Mouse (Mus musculus) frontal cortex, adult 2 months (tissue): ENCODE results near the gene Maff. TPM values are rescaled to one million over a fixed set of nuclear protein-coding genes. Genes with fewer than 3 reads are reported as not detected.

Experiments
- DNase-seq, 2 experiments: peaks; one replicate each; pipeline ENCODE4 v3.0.0; 2022; ENCODE audit warnings: low spot score in 1 of 2; ENCODE audit errors: extremely low spot score in 1 of 2
- polyA plus RNA-seq: library from polyadenylated mRNA; depleted of rRNA; stranded (reverse); fragments of >200 nt; gene quantifications from 2 replicates; pipeline ENCODE4 v1.2.3, GENCODE M21; 2012; rRNA removed

Gene Maff
- polyA plus RNA-seq, 1 experiment = 0.62 TPM

- DNase-seq = peak in 1 of 2 experiments; percentile 62
Observed at GRCm38 (mm10) chr15:79391447-79392093, 45.1 kb downstream of the Maff start.

DNA sequence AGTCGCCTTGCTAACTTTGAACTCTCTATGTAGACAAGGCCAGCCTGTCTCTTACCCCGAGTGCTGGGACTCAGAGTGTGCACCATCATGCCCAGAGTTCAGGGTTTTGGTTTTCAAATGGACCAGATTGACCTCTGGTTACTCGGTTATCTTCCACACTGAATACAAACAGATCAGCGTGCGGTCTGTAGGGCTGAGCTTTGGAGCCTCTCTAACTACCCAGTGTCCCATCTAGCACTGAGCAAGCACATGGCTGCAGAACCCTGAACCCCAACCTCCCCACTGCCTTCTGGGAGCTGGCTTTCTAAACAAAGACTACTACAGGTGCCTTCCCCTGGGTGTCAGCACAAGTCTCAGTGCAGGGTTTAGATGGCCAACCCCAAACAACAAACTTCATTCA lies 46.1 kb downstream of the Maff start:
- no peak for DNase-seq

GRCm38 (mm10) chr15:79393101-79393500 lies 46.7 kb downstream of the Maff start:
- no peak for DNase-seq

- no peak for DNase-seq
Observed at GRCm38 (mm10) chr15:79394842-79395241, 48.4 kb downstream of the Maff start.

- no peak for DNase-seq
Observed at GRCm38 (mm10) chr15:79395281-79395680, 48.9 kb downstream of the Maff start.

GRCm38 (mm10) chr15:79396736-79397135 lies 50.3 kb downstream of the Maff start:
- DNase-seq = no peak

- no peak for DNase-seq
Observed at GRCm38 (mm10) chr15:79399231-79400052, 53.0 kb downstream of the Maff start.

DNA sequence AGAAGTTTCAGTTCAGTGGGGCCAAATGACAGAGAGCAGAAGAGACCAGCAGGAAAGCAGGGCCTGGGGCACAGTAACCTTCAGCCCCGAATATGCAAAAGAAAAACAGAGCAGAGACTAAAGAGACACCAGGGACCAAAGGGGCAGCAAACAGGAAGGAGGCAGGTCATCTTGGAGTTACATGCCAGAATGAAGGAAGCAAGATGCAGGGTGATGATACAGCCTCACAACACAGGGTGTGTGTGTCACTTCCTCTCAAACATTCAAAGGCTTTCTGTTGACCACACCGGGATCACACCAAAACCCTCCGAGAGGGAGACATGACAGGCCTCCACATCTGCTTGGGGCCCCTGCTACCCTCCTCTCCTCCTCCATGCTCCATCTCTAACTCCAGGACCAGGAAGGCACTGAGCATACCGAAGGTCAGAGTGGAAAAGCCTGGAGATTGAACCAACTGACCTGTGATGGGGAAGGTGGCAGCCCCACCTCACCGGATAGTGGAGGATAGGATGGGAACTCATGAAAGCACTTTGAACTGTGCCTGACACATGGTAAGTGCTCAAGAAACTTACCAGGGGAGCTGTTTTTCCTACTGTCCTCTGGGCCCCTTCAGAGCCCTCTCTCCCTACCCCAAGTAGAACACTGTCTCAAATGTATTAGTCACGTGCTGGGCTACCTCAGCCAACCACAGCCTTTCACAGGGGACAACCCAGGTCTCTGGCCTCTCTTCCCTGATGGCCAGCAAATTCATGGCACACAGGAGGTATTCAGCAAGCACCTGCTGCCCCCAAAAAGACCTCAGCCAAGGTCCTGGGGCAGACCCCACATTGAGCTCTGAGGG lies 53.9 kb downstream of the Maff start:
- no peak for DNase-seq

DNA sequence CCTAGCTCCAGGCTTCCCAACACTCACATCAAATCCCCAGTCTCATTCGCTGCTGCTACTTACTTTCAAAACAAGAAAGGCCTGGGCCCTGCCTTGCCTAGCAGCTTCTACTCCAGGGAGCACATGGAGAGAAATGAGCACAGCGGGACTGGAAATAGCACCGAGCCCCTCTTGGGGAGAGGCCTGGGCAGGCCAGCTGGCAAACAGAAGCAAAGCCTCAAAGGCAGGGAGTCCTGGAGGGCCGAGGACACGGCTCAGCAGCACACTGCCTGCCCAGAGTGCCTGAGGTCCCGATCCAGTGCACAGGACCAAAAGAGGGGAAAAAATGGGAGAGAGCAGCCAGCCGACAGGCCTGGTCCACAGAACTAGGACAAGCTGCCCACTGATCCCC lies 54.5 kb downstream of the Maff start:
- DNase-seq = no peak

- no peak for DNase-seq
Observed at GRCm38 (mm10) chr15:79402176-79402575, 55.8 kb downstream of the Maff start.

DNA sequence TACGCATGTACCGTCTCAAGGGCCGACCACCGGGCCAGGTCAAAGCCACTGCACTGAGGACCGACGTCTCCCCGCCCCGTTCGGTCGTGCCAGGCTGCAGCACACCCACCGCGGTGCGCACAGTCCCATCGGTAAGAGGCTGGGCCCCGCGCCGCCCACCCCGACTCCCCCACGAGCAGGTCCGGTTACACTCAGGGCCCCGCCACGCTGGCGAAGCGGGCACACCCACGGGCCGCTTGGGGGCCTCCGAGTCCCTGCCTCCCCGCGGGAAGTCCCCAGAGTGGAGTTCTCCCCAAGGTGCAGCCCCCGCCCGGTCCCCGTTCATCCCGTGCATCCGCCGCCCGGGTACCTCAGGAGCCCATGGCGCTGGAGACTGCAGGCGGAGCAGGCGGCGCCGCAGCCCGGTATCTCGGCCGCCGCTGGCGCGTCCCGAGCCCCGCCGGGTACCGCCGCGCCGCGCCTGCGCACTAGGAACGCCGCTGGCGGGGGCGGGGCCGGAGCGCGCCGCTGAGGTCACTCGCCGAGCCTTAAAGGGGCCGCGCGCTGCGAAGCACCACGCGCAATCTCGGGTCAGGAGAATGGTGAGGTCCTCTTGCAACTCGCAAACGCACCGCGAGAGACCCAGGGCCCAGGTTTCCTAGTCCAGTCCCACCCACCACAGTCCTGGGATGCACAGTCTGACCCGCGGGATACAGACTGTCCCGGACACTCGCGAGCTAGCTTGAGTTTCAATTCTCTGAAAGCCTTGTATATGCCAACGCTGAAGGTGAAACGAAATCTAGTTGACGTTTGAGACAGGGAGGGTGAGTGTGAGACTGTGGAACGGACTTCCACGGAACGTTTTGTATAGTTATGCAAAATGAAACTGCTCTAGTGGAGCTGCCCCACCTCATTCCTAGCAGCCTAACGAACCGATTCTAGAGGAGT lies 56.7 kb downstream of the Maff start, which contains the start of gene Tmem184b:
TSS of gene Tmem184b (minus strand) at position 734 of the 927 bp plus-strand sequence.
- peak; percentile 57 to 87 for DNase-seq

GRCm38 (mm10) chr15:79403763-79404210 lies 57.4 kb downstream of the Maff start:
- DNase-seq = no peak

- no peak for DNase-seq
Observed at GRCm38 (mm10) chr15:79404277-79404676, 57.9 kb downstream of the Maff start.

DNA sequence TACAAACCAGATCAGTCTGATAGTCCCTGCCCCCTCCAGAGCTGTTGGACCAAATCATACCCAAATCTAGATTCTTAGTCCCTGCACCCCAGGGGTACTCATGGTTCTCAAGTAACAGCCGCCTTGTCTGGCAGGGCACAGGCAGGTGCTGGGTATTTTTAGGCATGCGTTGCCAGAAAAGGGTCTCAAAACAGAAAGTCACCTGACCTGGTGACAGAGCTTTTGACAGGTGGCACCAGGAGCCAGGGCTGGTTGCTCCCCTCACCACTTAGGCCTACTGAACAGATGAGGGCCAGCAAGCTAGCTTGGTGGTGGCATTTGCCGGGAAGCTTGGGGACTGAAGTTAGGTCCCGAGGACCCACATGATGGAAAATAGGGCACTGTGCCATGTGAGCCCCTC lies 60.1 kb downstream of the Maff start:
- no peak for DNase-seq

Other genes starting within 250 kb of the Maff start
- 22.2 and 23.8 TPM in 2 replicates for gene Micall1, start 237.7 kb upstream of the Maff start, polyA plus RNA-seq
- 159 and 176 TPM in 2 replicates for gene Polr2f, start 205.6 kb upstream of the Maff start, polyA plus RNA-seq
- 15.0 and 18.6 TPM in 2 replicates for gene 1700088E04Rik, start 205.4 kb upstream of the Maff start, polyA plus RNA-seq
- 55.2 and 61.4 TPM in 2 replicates for gene Sox10, start 181.4 kb upstream of the Maff start, polyA plus RNA-seq
- 87.7 and 98.4 TPM in 2 replicates for gene Pick1, start 117.4 kb upstream of the Maff start, polyA plus RNA-seq
- 1.3 and 1.4 TPM in 2 replicates for gene Gm49486, start 117.2 kb upstream of the Maff start, polyA plus RNA-seq
- 0.06 TPM in 1 of 2 replicates, not detected in the other for gene Slc16a8, start 91.9 kb upstream of the Maff start, polyA plus RNA-seq
- 12.6 and 16.6 TPM in 2 replicates for gene Baiap2l2, start 61.1 kb upstream of the Maff start, polyA plus RNA-seq
- 31.8 and 32.9 TPM in 2 replicates for gene Pla2g6, start 18.2 kb upstream of the Maff start, polyA plus RNA-seq
- gene Tmem184b, start 56.9 kb downstream of the Maff start, polyA plus RNA-seq = 73.0 and 78.2 TPM in 2 replicates
- gene Csnk1e, start 108.9 kb downstream of the Maff start, polyA plus RNA-seq = 195 and 198 TPM in 2 replicates
- 169 and 176 TPM in 2 replicates for gene Kcnj4, start 158.6 kb downstream of the Maff start, polyA plus RNA-seq
- gene Kdelr3, start 169.8 kb downstream of the Maff start, polyA plus RNA-seq = 1.6 TPM in 2 replicates
- 560 and 674 TPM in 2 replicates for gene Ddx17, start 200.1 kb downstream of the Maff start, polyA plus RNA-seq